Mouse (Mus musculus) splenic B cell, adult 2 months (primary cell): ENCODE measurements at regions not wholly inside any gene's neighbourhood (a gene's known extent, or its start where the extent isn't known, plus 50 kb on each side); places are given as distances from the start of the nearest gene placed in this dataset.

Experiments
- DNase-seq: peaks from one replicate; pipeline ENCODE4 v3.0.0-alpha.2; 2011; ENCODE audit warnings: low read depth, low spot score
- H3K27me3 ChIP-seq: 2 replicates; pipeline ENCODE4 v1.6.1; 2012; ENCODE audit warnings: mild to moderate bottlenecking, low read length, moderate library complexity, mixed read lengths; ENCODE audit not compliant: control insufficient read depth, poor library complexity, insufficient read depth, severe bottlenecking
- H3K36me3 ChIP-seq: 2 replicates; pipeline ENCODE4 v1.6.1; 2012; ENCODE audit warnings: mild to moderate bottlenecking, low read length, moderate library complexity, mixed read lengths; ENCODE audit not compliant: control insufficient read depth, poor library complexity, insufficient read depth, severe bottlenecking

DNA sequence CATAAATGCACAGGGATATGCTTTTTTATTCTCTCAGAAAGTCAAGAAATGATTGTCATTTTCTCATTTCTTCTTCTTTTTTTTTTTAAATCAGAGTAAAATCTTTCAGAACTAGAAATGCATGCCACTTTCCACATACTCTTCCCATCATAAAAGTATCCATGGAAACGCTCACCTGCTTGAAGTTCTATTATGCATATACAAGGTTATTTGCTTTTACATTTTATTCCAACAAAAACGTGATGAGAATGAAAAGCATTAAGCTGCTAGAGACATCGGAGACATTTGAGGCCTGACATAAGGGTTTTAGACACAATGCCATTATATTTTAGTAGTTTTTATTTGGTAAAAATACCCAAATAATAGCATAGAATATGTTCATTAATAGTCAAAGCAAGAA lies 214.5 kb upstream of the B430305J03Rik start:
- Histone ChIP-seq H3K36me3 (no peaks in the 10 kb centered on the region), H3K27me3 (no peaks in the 10 kb centered on the region)
- DNase-seq, result no peak

- Histone ChIP-seq H3K36me3 (no peaks in the 10 kb centered on the region), H3K27me3 (no peaks in the 10 kb centered on the region)
- no peak for DNase-seq
Measured at GRCm38 (mm10) chr3:61537113-61537512, 171.4 kb upstream of the B430305J03Rik start.

- Histone ChIP-seq H3K27me3 (no peaks in the 10 kb centered on the region), H3K36me3 (no peaks in the 10 kb centered on the region)
- DNase-seq, result no peak
Measured at GRCm38 (mm10) chr3:61535751-61536150, 170.0 kb upstream of the B430305J03Rik start.

- H3K36me3 ChIP-seq, result no peaks in the 10 kb centered on the region
- no peaks in the 10 kb centered on the region for H3K27me3 ChIP-seq
- DNase-seq, result no peak
Measured at GRCm38 (mm10) chr3:61503178-61503577, 137.4 kb upstream of the B430305J03Rik start.

GRCm38 (mm10) chr3:61494835-61495234 lies 129.1 kb upstream of the B430305J03Rik start:
- no peak for DNase-seq
- H3K27me3 ChIP-seq, result no peaks in the 10 kb centered on the region
- no peaks in the 10 kb centered on the region for H3K36me3 ChIP-seq

- no peaks in the 10 kb centered on the region; the same call in 1 of the 2 replicates for H3K27me3 ChIP-seq
- H3K36me3 ChIP-seq, result no peaks in the 10 kb centered on the region
- DNase-seq, result no peak
Measured at GRCm38 (mm10) chr3:61486808-61487389, 121.1 kb upstream of the B430305J03Rik start.

DNA sequence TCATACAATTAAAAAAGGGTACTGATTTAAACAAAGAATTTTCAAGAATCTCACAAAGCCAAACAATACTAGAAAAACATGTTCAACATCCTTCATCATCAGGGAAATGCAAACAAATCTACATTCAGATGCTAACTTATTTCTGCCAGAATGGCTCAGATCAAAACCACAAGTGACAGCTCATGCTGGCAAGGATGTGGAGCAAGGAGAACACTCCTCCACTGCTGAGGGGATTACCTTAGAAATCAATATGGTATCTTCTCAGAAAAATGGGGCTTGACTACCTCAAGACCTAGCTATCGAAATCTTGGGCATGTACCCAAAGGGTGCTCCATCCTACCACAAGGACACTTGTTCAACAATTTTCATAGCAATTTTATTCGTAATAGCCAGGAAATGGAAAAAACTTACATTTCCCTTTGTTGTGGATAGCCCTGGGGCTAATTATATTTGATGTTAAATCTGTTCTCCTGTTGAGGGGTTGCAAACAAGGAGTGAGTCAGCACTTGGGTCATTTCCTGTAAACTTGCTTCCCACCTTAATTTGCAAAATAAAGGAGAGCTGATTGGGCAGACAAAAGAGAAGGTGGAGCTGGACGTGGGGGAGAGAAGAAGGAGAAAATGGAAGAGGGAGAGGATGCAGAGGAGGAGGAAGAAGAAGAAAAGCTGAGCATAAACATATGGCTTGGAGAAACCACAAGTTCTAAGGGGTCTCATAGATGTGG lies 113.3 kb upstream of the B430305J03Rik start:
- no peaks in the 10 kb centered on the region for H3K36me3 ChIP-seq
- DNase-seq, result no peak
- H3K27me3 ChIP-seq, result no peaks in the 10 kb centered on the region

DNA sequence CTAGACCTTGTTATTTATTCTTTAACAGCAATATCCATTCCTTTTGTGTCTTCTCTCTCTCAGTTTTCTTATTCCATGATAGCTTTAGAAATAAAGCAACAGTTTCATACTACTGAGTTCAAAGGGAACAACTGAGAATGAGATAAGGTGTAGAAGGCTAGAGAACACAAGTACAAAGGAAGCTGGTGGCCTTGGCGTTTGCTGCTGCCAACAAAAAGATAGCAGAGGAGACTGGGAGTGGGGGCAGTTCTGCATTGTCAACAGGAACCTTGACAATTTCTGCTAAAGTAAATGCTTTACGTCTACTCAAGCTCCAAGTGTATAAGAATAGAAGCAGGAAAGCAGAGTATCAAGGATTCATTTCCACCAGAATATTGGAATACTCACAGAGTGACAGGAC lies 109.3 kb upstream of the B430305J03Rik start:
- no peak for DNase-seq
- H3K36me3 ChIP-seq, result no peaks in the 10 kb centered on the region
- H3K27me3 ChIP-seq, result no peaks in the 10 kb centered on the region

DNA sequence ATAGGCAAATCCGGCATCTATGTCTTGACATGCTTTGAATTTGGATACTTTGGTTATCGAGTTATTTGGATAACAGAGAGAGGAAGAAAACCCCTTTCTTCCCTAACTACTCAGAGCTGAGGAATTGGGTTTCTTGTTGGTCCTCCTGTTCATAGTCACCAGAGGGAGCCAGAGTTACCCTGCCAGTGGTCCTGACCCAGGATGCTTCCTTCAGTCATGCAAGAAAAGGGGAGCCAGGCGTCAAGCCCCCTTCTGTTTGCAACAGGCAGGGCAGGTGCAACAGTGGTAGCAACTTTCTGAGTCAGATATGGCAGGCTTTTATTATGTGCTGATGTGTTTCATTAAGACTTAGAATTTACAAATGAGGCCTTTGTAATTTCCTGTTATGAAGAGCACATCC lies 101.4 kb upstream of the B430305J03Rik start:
- Histone ChIP-seq H3K27me3 (no peaks in the 10 kb centered on the region), H3K36me3 (no peaks in the 10 kb centered on the region)
- DNase-seq, result peak; percentile 43

DNA sequence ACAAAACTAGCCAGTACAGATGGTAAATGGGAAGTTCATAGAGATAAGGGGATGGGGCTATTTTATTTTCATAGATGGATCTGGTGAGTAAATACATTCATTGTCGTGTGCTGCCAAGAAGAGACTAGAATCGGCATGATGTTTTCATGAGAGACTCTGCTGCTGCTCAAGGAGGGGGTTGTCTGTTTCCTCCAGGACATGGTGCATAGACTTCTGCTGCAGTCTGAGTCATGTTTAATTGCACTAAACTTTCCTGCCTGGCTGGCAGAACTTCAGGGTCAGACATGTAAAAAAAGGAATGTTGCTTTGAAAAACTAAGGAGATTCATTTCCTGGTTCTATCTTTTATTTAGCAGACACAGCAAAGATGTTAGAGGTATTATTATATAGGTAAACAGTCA lies 100.9 kb upstream of the B430305J03Rik start:
- DNase-seq, result no peak
- H3K27me3 ChIP-seq, result no peaks in the 10 kb centered on the region
- H3K36me3 ChIP-seq, result no peaks in the 10 kb centered on the region

- Histone ChIP-seq H3K36me3 (no peaks in the 10 kb centered on the region), H3K27me3 (no peaks in the 10 kb centered on the region)
- no peak for DNase-seq
Measured at GRCm38 (mm10) chr3:61460076-61460475, 94.3 kb upstream of the B430305J03Rik start.

GRCm38 (mm10) chr3:61456598-61456997 lies 90.8 kb upstream of the B430305J03Rik start:
- H3K27me3 ChIP-seq, result no peaks in the 10 kb centered on the region
- no peaks in the 10 kb centered on the region for H3K36me3 ChIP-seq
- DNase-seq, result no peak

GRCm38 (mm10) chr3:61442000-61442739 lies 76.4 kb upstream of the B430305J03Rik start:
- H3K27me3 ChIP-seq, result no peaks in the 10 kb centered on the region

DNA sequence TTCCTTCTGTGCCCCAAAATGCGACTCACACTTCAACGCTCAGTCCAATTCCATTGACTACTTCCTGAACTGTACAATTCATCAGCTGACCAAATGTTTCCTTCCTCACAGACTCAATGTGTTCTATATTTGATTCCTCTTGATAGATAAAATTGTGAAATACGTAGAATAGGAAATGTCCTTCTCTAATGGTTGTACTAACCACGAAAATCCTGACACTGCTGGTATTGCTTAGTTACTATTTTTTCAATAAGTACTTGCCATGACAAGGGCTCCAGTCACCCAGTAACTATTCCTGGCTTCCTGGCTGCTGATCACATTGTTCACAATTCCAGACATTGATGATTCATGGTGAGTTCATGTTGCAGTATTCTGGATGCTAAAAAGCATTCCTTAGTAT lies 75.7 kb upstream of the B430305J03Rik start:
- no peak for DNase-seq
- Histone ChIP-seq H3K36me3 (no peaks in the 10 kb centered on the region), H3K27me3 (no peaks in the 10 kb centered on the region)

More at GRCm38 (mm10) chr3:61442000-61442739, 76.4 kb upstream of the B430305J03Rik start:
- DNase-seq, result no peak
- no peaks in the 10 kb centered on the region for H3K36me3 ChIP-seq

DNA sequence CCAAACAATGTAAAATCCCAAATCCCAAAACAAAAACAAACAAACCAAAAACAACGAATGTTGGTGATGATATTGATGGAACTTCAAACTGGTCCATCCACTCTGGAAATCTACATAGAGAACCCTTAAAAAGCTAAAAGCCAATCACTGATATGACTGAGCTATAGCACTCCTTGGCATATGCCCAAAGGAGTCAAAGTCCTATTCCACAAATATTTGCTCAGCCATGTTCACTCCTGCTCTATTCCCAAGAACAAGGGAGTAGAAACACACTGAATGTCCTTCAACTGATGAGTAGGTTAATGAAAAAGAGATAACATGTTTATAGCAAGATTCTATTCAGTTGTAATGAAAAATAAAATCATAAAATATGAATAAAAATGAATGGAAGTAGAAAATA lies 63.0 kb upstream of the B430305J03Rik start:
- no peaks in the 10 kb centered on the region for H3K36me3 ChIP-seq
- H3K27me3 ChIP-seq, result no peaks in the 10 kb centered on the region
- DNase-seq, result no peak
